Mouse (Mus musculus) C2C12 (cell line): Measurements from ENCODE around the gene Lef1.

Source experiments
- CEBPB ChIP-seq: IDR thresholded peaks from one replicate; pipeline ENCODE4 v1.6.1; 2011; ENCODE audit warnings: low read depth, mild to moderate bottlenecking, control low read depth, moderate library complexity
- CTCF ChIP-seq: IDR thresholded peaks from one replicate; pipeline ENCODE4 v1.5.1; 2011; ENCODE audit not compliant: control insufficient read depth, insufficient read depth, insufficient read length
- MAX ChIP-seq: IDR thresholded peaks from one replicate; pipeline ENCODE4 v1.6.1; 2011; ENCODE audit warnings: mild to moderate bottlenecking, control low read depth
- MYOD1 ChIP-seq: IDR thresholded peaks from one replicate; pipeline ENCODE4 v1.6.1; 2011; ENCODE audit warnings: low read depth; ENCODE audit not compliant: control insufficient read depth, insufficient read length
- USF1 ChIP-seq: IDR thresholded peaks from one replicate; pipeline ENCODE4 v1.6.1; 2011; ENCODE audit warnings: low read depth, mild to moderate bottlenecking, control low read depth, moderate library complexity

DNA sequence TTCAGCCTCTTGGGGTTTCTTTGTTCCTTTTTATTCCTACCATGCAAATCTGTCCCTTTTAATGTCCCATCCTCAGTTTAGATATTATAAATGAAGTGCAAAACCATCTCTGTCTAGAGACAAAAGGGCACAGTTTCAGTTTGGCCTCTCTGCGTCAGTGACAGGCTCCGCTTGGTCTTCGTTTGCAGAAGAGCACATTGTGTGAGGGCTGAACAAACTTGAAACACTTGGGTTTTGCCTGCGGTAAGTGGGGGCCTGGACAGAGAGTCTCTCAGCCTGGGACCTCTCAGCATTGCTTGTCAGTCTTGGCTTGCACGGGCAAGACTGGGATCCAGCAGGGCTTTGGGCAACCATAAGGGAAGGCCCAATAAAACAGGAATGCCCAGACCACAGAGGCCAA lies 75.9 kb downstream of the Lef1 start:
- TF ChIP-seq CTCF: no peak
- TF ChIP-seq MAX: no peak
- no peak for TF ChIP-seq CEBPB
- TF ChIP-seq USF1: no peak
- no peak for TF ChIP-seq MYOD1
